13 mouse cellular contexts compared by ENCODE assay signal in the genomic region with DNA sequence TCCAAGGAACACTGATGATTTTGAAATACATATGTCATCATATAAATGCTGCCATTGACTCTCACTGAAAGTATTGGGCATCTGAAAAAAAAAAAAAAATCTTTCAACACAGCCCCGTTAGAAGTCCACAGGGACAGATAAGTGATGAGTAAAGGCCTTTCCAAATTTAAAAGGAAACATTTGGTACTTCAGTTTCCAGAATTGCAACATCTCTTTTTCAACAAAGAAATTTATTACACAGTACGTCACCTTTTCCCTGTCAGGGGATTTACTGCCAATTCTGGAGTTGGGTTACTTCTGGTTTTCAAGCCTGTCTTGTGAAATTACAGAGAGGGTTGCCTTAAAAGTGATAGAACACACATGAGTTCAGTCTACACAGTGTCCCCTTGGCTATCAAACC.
DNase-seq lines count a peak whose midpoint lies in the region; ATAC-seq and TF ChIP-seq lines count a peak whose summit lies in the region.
"Had no signal": no experiment of that assay in that cellular context is flagged by ENCODE, and none has a peak within 500 bp of the region (broad histone marks: within the 10 kb centered on the region; RNA-seq: fewer than 3 reads in every experiment).

No protein-coding gene starts in this region.

- H3K4me1 ChIP-seq in liver, postnatal 0 days (ENCODE audit: insufficient read depth) = no peaks in the 10 kb centered on the region
- H3K4me1 ChIP-seq in liver, embryonic 11.5 days (replicated peaks; ENCODE audit: control insufficient read depth, insufficient read depth, low read length) = no peaks in the 10 kb centered on the region
- H3K4me1 ChIP-seq in cerebellum, adult 2 months (ENCODE audit: control insufficient read depth, insufficient read depth, low read length) = no peaks in the 10 kb centered on the region
- H3K4me1 ChIP-seq: lung, embryonic 15.5 days had no signal

- peak; percentile 62 for ATAC-seq in liver, postnatal 0 days
- ATAC-seq in liver, embryonic 11.5 days (replicated peaks; ENCODE audit: low FRiP score) = no peak
- ATAC-seq: Patski had no signal

- no peaks in the 10 kb centered on the region for H3K9me3 ChIP-seq in liver, postnatal 0 days (ENCODE audit: low read length)
- H3K9me3 ChIP-seq in liver, embryonic 11.5 days (ENCODE audit: control insufficient read depth, low read length) = no peaks in the 10 kb centered on the region
- H3K9me3 ChIP-seq: lung, embryonic 15.5 days had no signal

- no peak overlapping the region for H3K9ac ChIP-seq in liver, postnatal 0 days (replicated peaks)
- no peak overlapping the region for H3K9ac ChIP-seq in liver, embryonic 11.5 days (ENCODE audit: low read depth, low read length)
- H3K9ac ChIP-seq: lung, embryonic 15.5 days had no signal

- no peak overlapping the region for H3K27ac ChIP-seq in gastrocnemius, adult 2 months
- no peak overlapping the region for H3K27ac ChIP-seq in liver, postnatal 0 days (ENCODE audit: low read depth)
- H3K27ac ChIP-seq in liver, embryonic 11.5 days (ENCODE audit: low read depth, low read length) = no peak overlapping the region
- no peak overlapping the region for H3K27ac ChIP-seq in cerebellum, adult 2 months (ENCODE audit: insufficient read depth, low read length)
- H3K27ac ChIP-seq: lung, embryonic 15.5 days had no signal

- peak; percentile 18 for DNase-seq in gastrocnemius, adult 2 months
- no peak for DNase-seq in gastrocnemius, postnatal 36 days
- no peak for DNase-seq in liver, postnatal 0 days
- DNase-seq in liver, embryonic 11.5 days (ENCODE audit: low spot score) = no peak
- DNase-seq in fibroblast of lung, adult 2 months (ENCODE audit: low read depth) = peak; percentile 44
- DNase-seq in skeletal muscle tissue, adult 2 months (ENCODE audit: low read depth, low spot score) = peak; percentile 54
- no peak for DNase-seq in cerebellum, adult 2 months
- DNase-seq in cerebellum, postnatal 36 days = no peak
- DNase-seq: cerebellum, adult 8-10 months; kidney, postnatal 10 days; thymus, postnatal 25 days had no signal

- intact Hi-C loops in gastrocnemius, adult 2 months (cut with DNase I) = no loop called here
- intact Hi-C loops in gastrocnemius, postnatal 36 days (cut with DNase I) = no loop called here

- no peak for TF ChIP-seq CTCF in gastrocnemius, adult 2 months (IDR thresholded peaks at IDR 0.05)
- no peak for TF ChIP-seq CTCF in liver, postnatal 0 days (IDR thresholded peaks at IDR 0.05; ENCODE audit: low read depth)
- no peak for TF ChIP-seq CTCF in cerebellum, adult 2 months (IDR thresholded peaks at IDR 0.05; ENCODE audit: borderline replicate concordance, insufficient read depth, low read depth, low read length)

- H3K36me3 ChIP-seq in liver, postnatal 0 days (replicated peaks; ENCODE audit: insufficient read depth, low read length) = no peaks in the 10 kb centered on the region
- no peaks in the 10 kb centered on the region for H3K36me3 ChIP-seq in liver, embryonic 11.5 days (ENCODE audit: control insufficient read depth, insufficient read depth, low read length)
- H3K36me3 ChIP-seq: lung, embryonic 15.5 days had no signal

- TF ChIP-seq POLR2A in cerebellum, adult 2 months (IDR thresholded peaks at IDR 0.05; ENCODE audit: borderline replicate concordance, insufficient read depth, low read length) = no peak

- TF ChIP-seq EP300 in liver, postnatal 0 days (IDR thresholded peaks at IDR 0.05; ENCODE audit: low read depth) = no peak

- H3K27me3 ChIP-seq in liver, postnatal 0 days (ENCODE audit: insufficient read depth, low read length) = no peaks in the 10 kb centered on the region
- H3K27me3 ChIP-seq in liver, embryonic 11.5 days (replicated peaks; ENCODE audit: control insufficient read depth, insufficient read depth, low read length) = no peaks in the 10 kb centered on the region
- no peaks in the 10 kb centered on the region for H3K27me3 ChIP-seq in cerebellum, adult 2 months (ENCODE audit: control insufficient read depth, insufficient read depth, low read length)
- H3K27me3 ChIP-seq: lung, embryonic 15.5 days; Patski had no signal

- 44% methylated on average over 2 of the region's 2 CpGs for WGBS in liver, postnatal 0 days (ENCODE audit: insufficient replicate concordance)
- 70% methylated on average over 2 of the region's 2 CpGs for WGBS in liver, embryonic 11.5 days
- WGBS in cerebellum, adult 2 months = 80% methylated on average over 2 of the region's 2 CpGs

- no peak overlapping the region for H3K4me2 ChIP-seq in liver, postnatal 0 days (ENCODE audit: low read depth, low read length)
- H3K4me2 ChIP-seq in liver, embryonic 11.5 days = no peak overlapping the region
- H3K4me2 ChIP-seq: lung, embryonic 15.5 days had no signal

- H3K4me3 ChIP-seq in gastrocnemius, adult 2 months = no peak overlapping the region
- H3K4me3 ChIP-seq in liver, postnatal 0 days (ENCODE audit: low read depth, low read length) = no peak overlapping the region
- H3K4me3 ChIP-seq in liver, embryonic 11.5 days (ENCODE audit: low read depth, low read length) = no peak overlapping the region
- no peak overlapping the region for H3K4me3 ChIP-seq in cerebellum, adult 2 months (replicated peaks; ENCODE audit: insufficient read depth, low read depth, low read length)
- H3K4me3 ChIP-seq: lung, embryonic 15.5 days had no signal

Comparison
In these comparisons a context has a peak if more than half of its experiments do, and no peak if none do; other contexts are left out.
1. DNase-seq: peak in gastrocnemius, adult 2 months (single experiment), fibroblast of lung, adult 2 months (single experiment) and skeletal muscle tissue, adult 2 months (single experiment); none in gastrocnemius, postnatal 36 days (0 of 2), liver, postnatal 0 days (single experiment), liver, embryonic 11.5 days (single experiment), cerebellum, adult 2 months (0 of 2) and cerebellum, postnatal 36 days (0 of 2).